Comparison of ENCODE assay signal across 26 mouse cellular contexts in the genomic region with DNA sequence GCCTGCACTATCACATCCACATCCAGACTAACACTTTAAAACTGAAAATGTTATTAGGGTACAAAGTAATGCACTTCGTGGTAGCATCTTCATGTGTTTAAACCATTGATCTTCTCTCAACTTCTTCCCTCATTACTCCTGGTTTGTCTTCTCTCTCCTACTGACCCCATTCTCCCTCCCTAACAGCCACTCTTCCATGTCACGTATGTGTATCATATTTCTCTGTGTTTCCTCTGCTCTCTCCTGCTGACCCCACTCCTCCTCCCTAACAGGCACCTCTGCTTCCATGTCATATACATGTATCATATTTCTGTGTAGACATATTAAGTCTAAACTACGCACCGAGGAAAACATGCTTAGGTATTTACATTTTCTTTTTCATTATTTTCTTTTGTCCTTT.
"Had no signal": no experiment of that assay in that cellular context is flagged by ENCODE, and none has a peak within 500 bp of the region (broad histone marks: within the 10 kb centered on the region; RNA-seq: fewer than 3 reads in every experiment).

No protein-coding gene starts in this region.

- H3K4me2 ChIP-seq: heart, embryonic 12.5 days; hindbrain, embryonic 12.5 days; hindbrain, embryonic 14.5 days; intestine, embryonic 15.5 days; limb, embryonic 12.5 days; liver, embryonic 11.5 days; liver, embryonic 13.5 days; liver, embryonic 15.5 days had no signal

- H3K4me1 ChIP-seq: heart, embryonic 10.5 days; heart, embryonic 12.5 days; hindbrain, embryonic 10.5 days; hindbrain, embryonic 12.5 days; intestine, embryonic 15.5 days; limb, embryonic 10.5 days; limb, embryonic 12.5 days; liver, embryonic 13.5 days; liver, embryonic 15.5 days had no signal

- H3K27me3 ChIP-seq: heart, embryonic 12.5 days; hindbrain, embryonic 12.5 days; intestine, embryonic 15.5 days; limb, embryonic 12.5 days; liver, embryonic 13.5 days; liver, embryonic 15.5 days had no signal

- H3K4me3 ChIP-seq: gastrocnemius, adult 2 months; heart, embryonic 10.5 days; heart, embryonic 12.5 days; hindbrain, embryonic 10.5 days; hindbrain, embryonic 12.5 days; intestine, embryonic 15.5 days; layer of hippocampus, adult 2 months; left cerebral cortex, adult 2 months; limb, embryonic 10.5 days; limb, embryonic 12.5 days; liver, embryonic 13.5 days; liver, embryonic 15.5 days had no signal

- H3K9me3 ChIP-seq: heart, embryonic 10.5 days; heart, embryonic 12.5 days; hindbrain, embryonic 10.5 days; hindbrain, embryonic 12.5 days; intestine, embryonic 15.5 days; limb, embryonic 10.5 days; limb, embryonic 12.5 days; liver, embryonic 13.5 days; liver, embryonic 15.5 days had no signal

- DNase-seq: gastrocnemius, adult 2 months; gastrocnemius, postnatal 10 days; gastrocnemius, postnatal 25 days; heart, adult 18-20 months; heart, postnatal 10 days; heart, postnatal 4 days; kidney, adult 18-20 months; kidney, adult 9 months; kidney, postnatal 25 days; liver; liver, embryonic 13.5 days had no signal

- H3K27ac ChIP-seq: gastrocnemius, adult 2 months; heart, embryonic 10.5 days; hindbrain, embryonic 10.5 days; hindbrain, embryonic 12.5 days; hindbrain, embryonic 14.5 days; intestine, embryonic 15.5 days; layer of hippocampus, adult 2 months; left cerebral cortex, adult 2 months; limb, embryonic 10.5 days; limb, embryonic 12.5 days; liver, embryonic 13.5 days; liver, embryonic 15.5 days had no signal

- ATAC-seq: hindbrain, embryonic 16.5 days; inflammation-experienced regulatory T-cells, adult 6 months; intestine, embryonic 15.5 days; intestine, postnatal 0 days had no signal

- H3K9ac ChIP-seq: heart, embryonic 12.5 days; hindbrain, embryonic 12.5 days; hindbrain, embryonic 14.5 days; intestine, embryonic 15.5 days; limb, embryonic 12.5 days; liver, embryonic 13.5 days; liver, embryonic 15.5 days had no signal

- H3K36me3 ChIP-seq: heart, embryonic 10.5 days; heart, embryonic 12.5 days; hindbrain, embryonic 10.5 days; hindbrain, embryonic 12.5 days; intestine, embryonic 15.5 days; limb, embryonic 10.5 days; limb, embryonic 12.5 days; liver, embryonic 13.5 days; liver, embryonic 15.5 days had no signal
